Mouse (Mus musculus) limb, embryonic 14.5 days (tissue): ENCODE results near the gene Stab2. TPM values are rescaled to one million over a fixed set of nuclear protein-coding genes. Genes with fewer than 3 reads are reported as not detected.

Source experiments
- ATAC-seq: fragments of 200-750 bp; cut with Nextera tagmentation; 2 replicates; pipeline ENCODE4 v1.8.0; 2017; ENCODE audit warnings: low read depth, moderate number of reproducible peaks, moderate TSS enrichment; ENCODE audit not compliant: low FRiP score
- DNase-seq: peaks from one replicate; pipeline ENCODE4 v3.0.0-alpha.2; 2015; ENCODE audit warnings: low spot score
- H3K27ac ChIP-seq: fragments of 300-500 bp; sonication (generic); replicated peaks from 2 replicates; pipeline ENCODE4 v1.5.1; 2014; ENCODE audit warnings: low read depth, mild to moderate bottlenecking, low read length, moderate library complexity, mixed read lengths
- H3K27me3 ChIP-seq: fragments of 300-500 bp; sonication (generic); 2 replicates; pipeline ENCODE4 v1.6.1; 2014; ENCODE audit warnings: low read length, mixed read lengths; ENCODE audit not compliant: control insufficient read depth, insufficient read depth
- H3K36me3 ChIP-seq: fragments of 300-500 bp; sonication (generic); 2 replicates; pipeline ENCODE4 v1.6.1; 2014; ENCODE audit warnings: mild to moderate bottlenecking, low read length, moderate library complexity, mixed read lengths; ENCODE audit not compliant: control insufficient read depth, insufficient read depth
- H3K4me1 ChIP-seq: fragments of 300-500 bp; sonication (generic); 2 replicates; pipeline ENCODE4 v1.6.1; 2014; ENCODE audit warnings: antibody characterized with exemption, low read length, mixed read lengths; ENCODE audit not compliant: control insufficient read depth, insufficient read depth
- H3K4me2 ChIP-seq: fragments of 300-500 bp; sonication (generic); replicated peaks from 2 replicates; pipeline ENCODE4 v1.6.1; 2014; ENCODE audit warnings: low read depth, mild to moderate bottlenecking, low read length, moderate library complexity; ENCODE audit not compliant: severe bottlenecking
- H3K4me3 ChIP-seq: fragments of 300-500 bp; sonication (generic); replicated peaks from 2 replicates; pipeline ENCODE4 v1.5.1; 2014; ENCODE audit warnings: low read length
- H3K9ac ChIP-seq: fragments of 300-500 bp; sonication (generic); 2 replicates; pipeline ENCODE4 v1.6.1; 2014; ENCODE audit warnings: mild to moderate bottlenecking, low read depth, low read length, moderate library complexity; ENCODE audit not compliant: severe bottlenecking
- H3K9me3 ChIP-seq: fragments of 300-500 bp; sonication (generic); 2 replicates; pipeline ENCODE4 v1.6.1; 2016; ENCODE audit warnings: low read length; ENCODE audit not compliant: control insufficient read depth
- POLR2A ChIP-seq: fragments of 200-500 bp; IDR thresholded peaks from 2 replicates; pipeline ENCODE4 v1.8.0; 2012; ENCODE audit warnings: inconsistent platforms, mild to moderate bottlenecking, moderate library complexity, borderline replicate concordance; ENCODE audit not compliant: insufficient read depth, insufficient read length; ENCODE audit errors: extremely low read depth
- WGBS: fragments of 180-500 bp; shearing (Covaris S2); extraction: QIAGEN DNeasy Blood & Tissue Kit; methylation state at CpG from one replicate; pipeline ENCODE4 v1.1.7; 2014; 5-methylcytosine and 5-hydroxymethylcytosine counted together
- polyA plus RNA-seq, 2 experiments: library from polyadenylated mRNA; depleted of rRNA in 1 of 2; stranded (reverse) in 1 of 2; unstranded in 1 of 2; fragments of >200 nt; fragmentation: Nextera tagmentation in 1 of 2; extraction: Ambion mirVana in 1 of 2; gene quantifications; 2 replicates each; pipeline versions ENCODE4 v1.2.1 to v1.2.3; 2012 to 2014

The Stab2 gene
- polyA plus RNA-seq, 2 experiments, result 0.20 to 0.92 TPM

GRCm38 (mm10) chr10:87015403-87015802 is 7.6 kb upstream of the Stab2 start:
- H3K27me3 ChIP-seq, result no peaks in the 10 kb centered on the region
- no peak for ATAC-seq
- H3K4me1 ChIP-seq, result no peaks in the 10 kb centered on the region
- no peak overlapping the region for H3K4me3 ChIP-seq
- no peak overlapping the region for H3K27ac ChIP-seq
- H3K9me3 ChIP-seq, result no peaks in the 10 kb centered on the region
- no peak for TF ChIP-seq POLR2A
- H3K36me3 ChIP-seq, result no peaks in the 10 kb centered on the region
- H3K4me2 ChIP-seq, result no peak overlapping the region
- no peak for DNase-seq
- WGBS, result 62% methylated on average over 5 of the region's 5 CpGs
- no peak overlapping the region for H3K9ac ChIP-seq

GRCm38 (mm10) chr10:87014391-87014965 is 6.7 kb upstream of the Stab2 start:
- Histone ChIP-seq H3K27ac (no peak overlapping the region), H3K4me2 (no peak overlapping the region), H3K4me1 (no peaks in the 10 kb centered on the region), H3K27me3 (no peaks in the 10 kb centered on the region), H3K4me3 (no peak overlapping the region), H3K9ac (no peak overlapping the region), H3K36me3 (no peaks in the 10 kb centered on the region), H3K9me3 (no peaks in the 10 kb centered on the region)
- DNase-seq, result no peak
- WGBS, result 76% methylated on average over 7 of the region's 7 CpGs
- no peak for ATAC-seq
- TF ChIP-seq POLR2A, result no peak

GRCm38 (mm10) chr10:87012087-87012486 is 4.3 kb upstream of the Stab2 start:
- WGBS, result 90% methylated on average over 7 of the region's 7 CpGs
- ATAC-seq, result no peak
- Histone ChIP-seq H3K4me2 (no peak overlapping the region), H3K4me1 (no peaks in the 10 kb centered on the region), H3K9ac (no peak overlapping the region), H3K36me3 (no peaks in the 10 kb centered on the region), H3K4me3 (no peak overlapping the region), H3K27ac (no peak overlapping the region), H3K9me3 (no peaks in the 10 kb centered on the region), H3K27me3 (no peaks in the 10 kb centered on the region)
- TF ChIP-seq POLR2A, result no peak
- DNase-seq, result no peak

GRCm38 (mm10) chr10:87008215-87008499 is 332 bp upstream of the Stab2 start:
- Histone ChIP-seq H3K4me1 (no peaks in the 10 kb centered on the region), H3K9ac (no peak overlapping the region), H3K4me3 (no peak overlapping the region), H3K27ac (no peak overlapping the region), H3K4me2 (no peak overlapping the region), H3K27me3 (no peaks in the 10 kb centered on the region), H3K9me3 (no peaks in the 10 kb centered on the region), H3K36me3 (no peaks in the 10 kb centered on the region)
- WGBS, result 87% methylated on average over 3 of the region's 3 CpGs
- ATAC-seq (no peak), DNase-seq (no peak)
- no peak for TF ChIP-seq POLR2A

- Histone ChIP-seq H3K4me3 (no peak overlapping the region), H3K27ac (no peak overlapping the region), H3K27me3 (no peaks in the 10 kb centered on the region), H3K4me2 (no peak overlapping the region), H3K9ac (no peak overlapping the region), H3K36me3 (no peaks in the 10 kb centered on the region), H3K9me3 (no peaks in the 10 kb centered on the region), H3K4me1 (no peaks in the 10 kb centered on the region)
- ATAC-seq (no peak), DNase-seq (no peak)
- 79% methylated on average over 14 of the region's 14 CpGs for WGBS
- TF ChIP-seq POLR2A, result no peak
These were observed 15.4 kb downstream of the Stab2 start for GRCm38 (mm10) chr10:86992238-86992976.
